ENCODE assay signal across 20 mouse cellular contexts in genomic region chr5:143537022-143537421, GRCm38 (mm10). TPM values are rescaled to one million over a fixed set of nuclear protein-coding genes. Genes with fewer than 3 reads are reported as not detected.
A peak's percentile ranks its signal among the peaks of the same experiment; 100 is the strongest.
DNase-seq lines count a peak whose midpoint lies in the region; ATAC-seq lines count a peak whose summit lies in the region.
"Had no signal": no experiment of that assay in that cellular context is flagged by ENCODE, and none has a peak within 500 bp of the region (broad histone marks: within the 10 kb centered on the region; RNA-seq: fewer than 3 reads in every experiment).

No protein-coding gene starts in this region.

- peak; percentile 45 to 65; a peak in 3 of 4 replicates for ATAC-seq in hematopoietic stem cell, adult 5-6 weeks (replicated peaks in 1 of 2; ENCODE audit: insufficient read depth in 1 of 2, low FRiP score in 2 of 2, low TSS enrichment in 1 of 2, low read depth in 1 of 2, poor library complexity in 2 of 2, severe bottlenecking in 2 of 2)
- ATAC-seq in monocyte, adult 5-6 weeks (replicated peaks; ENCODE audit: insufficient number of reproducible peaks, low FRiP score, low TSS enrichment, poor library complexity, severe bottlenecking) = 0 out of 2 replicates have a peak, but pooled peaks have one; percentile 35
- ATAC-seq: CD4-positive, CD25-positive, alpha-beta regulatory T cell, adult 4 months; forebrain, embryonic 15.5 days; hindbrain, postnatal 0 days; inflammation-experienced regulatory T-cells, adult 6 months; intestine, embryonic 16.5 days had no signal

- peak; percentile 33 for DNase-seq in 416B (ENCODE audit: low read depth)
- DNase-seq in R1 (ENCODE audit: low read depth, low spot score) = peak; percentile 27
- no peak for DNase-seq in urinary bladder, postnatal 14 days (ENCODE audit: low spot score)
- DNase-seq in spleen, postnatal 4 days (ENCODE audit: low spot score in 2 of 2) = no peak
- no peak for DNase-seq in heart, postnatal 36 days
- DNase-seq: adrenal gland, postnatal 10 days; adrenal gland, postnatal 36 days; cerebellum, adult 18-20 months; cerebellum, adult 9-10 months; cerebellum, postnatal 14 days; gastrocnemius, postnatal 36 days; heart, adult 18-20 months; heart, postnatal 14 days had no signal

- intact Hi-C loops in heart, postnatal 36 days (cut with DNase I) = no loop called here

RNA-seq across cellular contexts. Expression of gene Rac1, which starts 9.2 kb away (rescaled TPM):
- total RNA-seq in hematopoietic stem cell, adult 5-6 weeks (2017) = 107 and 130 TPM in 2 replicates
- total RNA-seq in monocyte, adult 5-6 weeks (2017) = 193 to 248 TPM (median 198 TPM) in 3 replicates
- total RNA-seq in heart, postnatal 36 days (2021) = 100 to 1,000 TPM; 239 to 240 TPM

Comparison
In these comparisons a context has a peak if more than half of its experiments do, and no peak if none do; other contexts are left out.
1. DNase-seq: peak in 416B (single experiment) and R1 (single experiment); none in urinary bladder, postnatal 14 days (single experiment), spleen, postnatal 4 days (0 of 2) and heart, postnatal 36 days (0 of 2).